Mouse (Mus musculus) heart, embryonic 14.5 days (tissue): ENCODE measurements around the gene Slc23a2. TPM values are rescaled to one million over a fixed set of nuclear protein-coding genes. Genes with fewer than 3 reads are reported as not detected.

ENCODE experiments used
- ATAC-seq: fragments of 200-750 bp; cut with Nextera tagmentation; 2 replicates; pipeline ENCODE4 v1.8.0; 2017; ENCODE audit warnings: low read depth, moderate TSS enrichment; ENCODE audit not compliant: insufficient number of reproducible peaks, insufficient read depth, low FRiP score
- H3K27ac ChIP-seq, 2 experiments: fragments of 200-500 bp in 1 of 2; fragments of 300-500 bp in 1 of 2; sonication (generic) in 1 of 2; replicated peaks in 1 of 2; 2 replicates each; pipeline ENCODE4 v1.5.1; 2012 to 2014; ENCODE audit warnings: low read depth in 2 of 2, low read length in 2 of 2, control low read depth in 1 of 2, mild to moderate bottlenecking in 1 of 2, mixed read lengths in 1 of 2; ENCODE audit not compliant: control insufficient read depth in 1 of 2, insufficient read depth in 1 of 2
- H3K27me3 ChIP-seq: fragments of 300-500 bp; sonication (generic); 2 replicates; pipeline ENCODE4 v1.6.1; 2014; ENCODE audit warnings: mild to moderate bottlenecking, low read length, control low read depth; ENCODE audit not compliant: control insufficient read depth, insufficient read depth
- H3K36me3 ChIP-seq: fragments of 300-500 bp; sonication (generic); 2 replicates; pipeline ENCODE4 v1.6.1; 2014; ENCODE audit warnings: mild to moderate bottlenecking, control low read depth, low read length, mixed read lengths; ENCODE audit not compliant: control insufficient read depth, insufficient read depth
- H3K4me1 ChIP-seq, 2 experiments: fragments of 200-500 bp in 1 of 2; fragments of 300-500 bp in 1 of 2; sonication (generic) in 1 of 2; 2 replicates each; pipeline ENCODE4 v1.6.1; 2012 to 2014; ENCODE audit warnings: low read length in 2 of 2, control low read depth in 1 of 2, mixed read lengths in 1 of 2; ENCODE audit not compliant: control insufficient read depth in 2 of 2, insufficient read depth in 2 of 2
- H3K4me2 ChIP-seq: fragments of 300-500 bp; sonication (generic); 2 replicates; pipeline ENCODE4 v1.6.1; 2014; ENCODE audit warnings: mild to moderate bottlenecking, low read length
- H3K4me3 ChIP-seq, 2 experiments: fragments of 200-500 bp in 1 of 2; fragments of 300-500 bp in 1 of 2; sonication (generic) in 1 of 2; 2 replicates each; pipeline ENCODE4 v1.5.1; 2012 to 2014; ENCODE audit warnings: low read length in 2 of 2, mild to moderate bottlenecking in 2 of 2, control low read depth in 1 of 2, low read depth in 1 of 2, moderate library complexity in 1 of 2; ENCODE audit not compliant: control insufficient read depth in 1 of 2, insufficient read depth in 1 of 2
- H3K9ac ChIP-seq: fragments of 300-500 bp; sonication (generic); 2 replicates; pipeline ENCODE4 v1.6.1; 2014; ENCODE audit warnings: mild to moderate bottlenecking, low read length
- H3K9me3 ChIP-seq: fragments of 300-500 bp; sonication (generic); 2 replicates; pipeline ENCODE4 v1.6.1; 2016; ENCODE audit warnings: low read length, control low read depth; ENCODE audit not compliant: control insufficient read depth
- WGBS: fragments of 180-500 bp; shearing (Covaris S2); extraction: QIAGEN DNeasy Blood & Tissue Kit; methylation state at CpG from one replicate; pipeline ENCODE4 v1.1.7; 2014; 5-methylcytosine and 5-hydroxymethylcytosine counted together
- polyA plus RNA-seq: library from polyadenylated mRNA; unstranded; fragments of >200 nt; fragmentation: Nextera tagmentation; extraction: Ambion mirVana; gene quantifications from 2 replicates; pipeline ENCODE4 v1.2.1, GENCODE M21; 2014

Slc23a2 gene
- polyA plus RNA-seq, 1 experiment from 2014 or later = 10.9 TPM

- Histone ChIP-seq H3K4me1 (peaks cover 19 to 40% of the 10 kb centered on the region in 2 experiments), H3K27ac (0 out of 4 replicates have a peak overlapping the region, but pooled peaks of 1 of the 2 experiments have one; percentile 24), H3K4me2 (0 out of 2 replicates have a peak overlapping the region, but pooled peaks have one; percentile 24), H3K4me3 (no peak overlapping the region), H3K27me3 (no peaks in the 10 kb centered on the region), H3K9ac (no peak overlapping the region), H3K9me3 (no peaks in the 10 kb centered on the region), H3K36me3 (0 out of 2 replicates have a peak, but pooled peaks cover 3% of the 10 kb centered on the region)
- 32% methylated on average over 3 of the region's 3 CpGs for WGBS
- ATAC-seq = no peak
Measured at GRCm38 (mm10) chr2:132110702-132111101, 34.2 kb downstream of the Slc23a2 start.

- Histone ChIP-seq H3K27me3 (no peaks in the 10 kb centered on the region), H3K27ac (no peak overlapping the region), H3K4me1 (peaks cover 20 to 42% of the 10 kb centered on the region in 2 experiments), H3K36me3 (0 out of 2 replicates have a peak, but pooled peaks cover 3% of the 10 kb centered on the region), H3K9ac (no peak overlapping the region), H3K4me3 (no peak overlapping the region), H3K9me3 (no peaks in the 10 kb centered on the region), H3K4me2 (no peak overlapping the region)
- ATAC-seq = no peak
- 94% methylated on average over 9 of the region's 9 CpGs for WGBS
Measured at GRCm38 (mm10) chr2:132108988-132109387, 35.9 kb downstream of the Slc23a2 start.

GRCm38 (mm10) chr2:132107611-132108010 is 37.3 kb downstream of the Slc23a2 start:
- H3K36me3 ChIP-seq = 0 out of 2 replicates have a peak, but pooled peaks cover 3% of the 10 kb centered on the region
- peaks cover 24 to 50% of the 10 kb centered on the region in 2 experiments for H3K4me1 ChIP-seq
- no peak for ATAC-seq
- H3K27me3 ChIP-seq = no peaks in the 10 kb centered on the region
- peak overlapping the region; percentile 18 for H3K4me2 ChIP-seq
- H3K4me3 ChIP-seq = no peak overlapping the region
- 0 out of 2 replicates have a peak overlapping the region, but pooled peaks have one; percentile 11 for H3K9ac ChIP-seq
- H3K27ac ChIP-seq = peak overlapping the region in 1 of 2 experiments; percentile 44; a peak in 2 of 4 replicates
- WGBS = 27% methylated on average over 9 of the region's 9 CpGs
- no peaks in the 10 kb centered on the region for H3K9me3 ChIP-seq

- peak overlapping the region; percentile 21 to 47 for H3K27ac ChIP-seq
- WGBS = 38% methylated on average over 5 of the region's 5 CpGs
- H3K36me3 ChIP-seq = 0 out of 2 replicates have a peak, but pooled peaks cover 7% of the 10 kb centered on the region
- no peak for ATAC-seq
- no peak overlapping the region for H3K4me3 ChIP-seq
- no peaks in the 10 kb centered on the region for H3K9me3 ChIP-seq
- H3K9ac ChIP-seq = peak overlapping the region; percentile 41; the same call in 1 of the 2 replicates
- no peaks in the 10 kb centered on the region for H3K27me3 ChIP-seq
- no peak overlapping the region for H3K4me2 ChIP-seq
- peaks cover 24 to 50% of the 10 kb centered on the region in 2 experiments for H3K4me1 ChIP-seq
Measured at GRCm38 (mm10) chr2:132106069-132106468, 38.8 kb downstream of the Slc23a2 start.

GRCm38 (mm10) chr2:132103265-132103664 is 41.6 kb downstream of the Slc23a2 start:
- ATAC-seq = no peak
- Histone ChIP-seq H3K27me3 (no peaks in the 10 kb centered on the region), H3K4me1 (peaks cover 26 to 45% of the 10 kb centered on the region in 2 experiments), H3K9me3 (no peaks in the 10 kb centered on the region), H3K9ac (peak overlapping the region; percentile 45; the same call in 1 of the 2 replicates), H3K4me3 (no peak overlapping the region), H3K27ac (peak overlapping the region; percentile 49 to 71), H3K36me3 (peaks cover 20% of the 10 kb centered on the region; the same call in 1 of the 2 replicates), H3K4me2 (peak overlapping the region; percentile 54)
- WGBS = 6% methylated on average over 8 of the region's 8 CpGs

GRCm38 (mm10) chr2:132102505-132103130 is 42.3 kb downstream of the Slc23a2 start:
- Histone ChIP-seq H3K27ac (peak overlapping the region; percentile 49 to 71), H3K36me3 (peaks cover 22% of the 10 kb centered on the region; the same call in 1 of the 2 replicates), H3K27me3 (no peaks in the 10 kb centered on the region), H3K9ac (peak overlapping the region; percentile 45), H3K9me3 (no peaks in the 10 kb centered on the region), H3K4me3 (no peak overlapping the region), H3K4me1 (peaks cover 23 to 39% of the 10 kb centered on the region in 2 experiments), H3K4me2 (peak overlapping the region; percentile 54)
- WGBS = 65% methylated on average over 10 of the region's 10 CpGs
- no peak for ATAC-seq

- Histone ChIP-seq H3K9me3 (no peaks in the 10 kb centered on the region), H3K36me3 (peaks cover 22% of the 10 kb centered on the region; the same call in 1 of the 2 replicates), H3K4me2 (no peak overlapping the region), H3K4me3 (no peak overlapping the region), H3K27me3 (no peaks in the 10 kb centered on the region), H3K9ac (no peak overlapping the region), H3K4me1 (peaks cover 13 to 21% of the 10 kb centered on the region in 2 experiments), H3K27ac (no peak overlapping the region)
- 59% methylated on average over 9 of the region's 9 CpGs for WGBS
- ATAC-seq = no peak
Measured at GRCm38 (mm10) chr2:132098942-132099672, 45.8 kb downstream of the Slc23a2 start.
